Mouse (Mus musculus): ENCODE data around the gene Vps35. TPM values are rescaled to one million over a fixed set of nuclear protein-coding genes. Genes with fewer than 3 reads are reported as not detected.

Vps35 gene
- polyA plus RNA-seq (2014; fragmentation: Illumina TruSeq; extraction: RNeasy Lipid Tissue Mini Kit (QIAGEN cat#74804); ENCODE audit: insufficient read depth, low read depth, low replicate concordance), result 55.7 TPM

DNA sequence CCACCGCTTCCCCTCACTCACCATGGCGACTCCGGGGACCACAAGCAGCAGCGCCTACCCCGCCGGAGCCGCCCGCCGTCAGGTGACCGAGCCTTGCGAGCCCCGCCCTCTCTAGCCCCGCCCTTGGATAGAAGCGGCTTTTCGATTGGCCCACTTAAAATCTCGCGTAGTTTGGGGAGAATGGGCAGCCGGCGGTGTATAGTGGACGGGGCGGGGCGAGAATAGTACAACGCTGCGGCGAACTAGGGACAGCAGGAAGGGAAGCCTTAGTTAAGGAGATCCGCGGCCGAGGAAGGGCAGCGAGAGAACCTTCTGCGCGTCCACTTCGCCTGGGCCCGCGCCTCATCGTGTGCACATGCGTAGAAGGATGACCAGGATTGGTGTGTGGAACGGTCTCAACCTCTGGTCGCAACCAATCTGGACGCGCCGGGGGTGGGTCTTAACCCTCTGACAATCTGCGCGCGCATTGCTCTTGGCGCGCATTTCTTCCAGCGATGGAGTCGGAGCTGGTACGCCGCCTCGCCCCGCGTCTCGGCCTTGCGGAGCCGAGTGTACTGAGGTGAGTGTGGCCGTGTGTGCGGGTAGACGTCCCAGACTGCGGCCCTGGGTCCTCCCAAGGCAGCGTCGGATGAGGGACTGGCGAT lies at the start of gene Vps35, which contains the start of gene Orc6:
Vps35 (minus strand) TSS at position 369 of the 644 bp plus-strand sequence.
Orc6 (plus strand) TSS at position 199 of the 644 bp plus-strand sequence.

DNA sequence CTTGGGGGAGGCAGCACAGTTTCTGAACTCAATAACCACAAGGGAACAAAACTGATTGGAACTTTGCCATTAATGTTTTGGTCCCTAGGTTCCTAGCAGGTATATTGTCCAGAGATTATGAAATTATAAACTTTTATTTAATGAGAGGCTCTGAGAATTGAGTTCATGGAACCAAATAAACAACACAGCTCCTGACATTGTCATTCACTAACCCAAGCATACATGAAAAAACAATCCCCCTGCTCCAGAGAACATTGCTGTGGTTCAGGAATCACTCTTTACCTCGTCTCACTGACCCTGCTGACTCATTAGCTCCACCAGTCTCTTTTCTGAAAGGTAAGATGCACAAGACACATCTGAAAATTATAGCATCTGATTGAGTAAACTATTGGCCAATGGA lies 73.9 kb downstream of the Vps35 start, which contains the start of gene Olfr371:
Olfr371 (plus strand) TSS at position 301 of the 400 bp plus-strand sequence.

Other genes starting within 250 kb of the Vps35 start
- 13.7 TPM for gene Fbxw9, start 239.7 kb downstream of the Vps35 start, polyA plus RNA-seq (2014; fragmentation: Illumina TruSeq; extraction: RNeasy Lipid Tissue Mini Kit (QIAGEN cat#74804); ENCODE audit: insufficient read depth, low read depth, low replicate concordance)
- gene Gm5741, start 231.8 kb downstream of the Vps35 start, polyA plus RNA-seq (2014; fragmentation: Illumina TruSeq; extraction: RNeasy Lipid Tissue Mini Kit (QIAGEN cat#74804); ENCODE audit: insufficient read depth, low read depth, low replicate concordance), result not detected
- 31.0 TPM for gene Dhps, start 228.0 kb downstream of the Vps35 start, polyA plus RNA-seq (2014; fragmentation: Illumina TruSeq; extraction: RNeasy Lipid Tissue Mini Kit (QIAGEN cat#74804); ENCODE audit: insufficient read depth, low read depth, low replicate concordance)
- 89.8 TPM for gene Wdr83os, start 219.1 kb downstream of the Vps35 start, polyA plus RNA-seq (2014; fragmentation: Illumina TruSeq; extraction: RNeasy Lipid Tissue Mini Kit (QIAGEN cat#74804); ENCODE audit: insufficient read depth, low read depth, low replicate concordance)
- 19.6 TPM for gene Wdr83, start 218.5 kb downstream of the Vps35 start, polyA plus RNA-seq (2014; fragmentation: Illumina TruSeq; extraction: RNeasy Lipid Tissue Mini Kit (QIAGEN cat#74804); ENCODE audit: insufficient read depth, low read depth, low replicate concordance)
- gene Man2b1, start 216.5 kb downstream of the Vps35 start, polyA plus RNA-seq (2014; fragmentation: Illumina TruSeq; extraction: RNeasy Lipid Tissue Mini Kit (QIAGEN cat#74804); ENCODE audit: insufficient read depth, low read depth, low replicate concordance), result 26.8 TPM
- 1.0 TPM for gene Zfp791, start 176.7 kb downstream of the Vps35 start, polyA plus RNA-seq (2014; fragmentation: Illumina TruSeq; extraction: RNeasy Lipid Tissue Mini Kit (QIAGEN cat#74804); ENCODE audit: insufficient read depth, low read depth, low replicate concordance)
- gene Cks1brt, start 147.9 kb downstream of the Vps35 start, polyA plus RNA-seq (2014; fragmentation: Illumina TruSeq; extraction: RNeasy Lipid Tissue Mini Kit (QIAGEN cat#74804); ENCODE audit: insufficient read depth, low read depth, low replicate concordance), result not detected
- gene Olfr371, start 73.8 kb downstream of the Vps35 start, polyA plus RNA-seq (2014; fragmentation: Illumina TruSeq; extraction: RNeasy Lipid Tissue Mini Kit (QIAGEN cat#74804); ENCODE audit: insufficient read depth, low read depth, low replicate concordance), result not detected
- 21.7 TPM for gene Orc6, start 170 bp downstream of the Vps35 start, polyA plus RNA-seq (2014; fragmentation: Illumina TruSeq; extraction: RNeasy Lipid Tissue Mini Kit (QIAGEN cat#74804); ENCODE audit: insufficient read depth, low read depth, low replicate concordance)
- gene Mylk3, start 86.5 kb upstream of the Vps35 start, polyA plus RNA-seq (2014; fragmentation: Illumina TruSeq; extraction: RNeasy Lipid Tissue Mini Kit (QIAGEN cat#74804); ENCODE audit: insufficient read depth, low read depth, low replicate concordance), result 3.9 TPM
- gene 4921524J17Rik, start 133.0 kb upstream of the Vps35 start, polyA plus RNA-seq (2014; fragmentation: Illumina TruSeq; extraction: RNeasy Lipid Tissue Mini Kit (QIAGEN cat#74804); ENCODE audit: insufficient read depth, low read depth, low replicate concordance), result 11.8 TPM
- 6.3 TPM for gene Gpt2, start 192.8 kb upstream of the Vps35 start, polyA plus RNA-seq (2014; fragmentation: Illumina TruSeq; extraction: RNeasy Lipid Tissue Mini Kit (QIAGEN cat#74804); ENCODE audit: insufficient read depth, low read depth, low replicate concordance)

All from lung, adult 10 weeks (tissue).